Mouse (Mus musculus) telencephalon, adult 2 months (tissue): Measurements from ENCODE around the gene Tuba8.

Source experiments
- DNase-seq: peaks from one replicate; pipeline ENCODE4 v3.0.0-alpha.2; 2011; ENCODE audit warnings: low read depth, low spot score

Tuba8 gene

DNA sequence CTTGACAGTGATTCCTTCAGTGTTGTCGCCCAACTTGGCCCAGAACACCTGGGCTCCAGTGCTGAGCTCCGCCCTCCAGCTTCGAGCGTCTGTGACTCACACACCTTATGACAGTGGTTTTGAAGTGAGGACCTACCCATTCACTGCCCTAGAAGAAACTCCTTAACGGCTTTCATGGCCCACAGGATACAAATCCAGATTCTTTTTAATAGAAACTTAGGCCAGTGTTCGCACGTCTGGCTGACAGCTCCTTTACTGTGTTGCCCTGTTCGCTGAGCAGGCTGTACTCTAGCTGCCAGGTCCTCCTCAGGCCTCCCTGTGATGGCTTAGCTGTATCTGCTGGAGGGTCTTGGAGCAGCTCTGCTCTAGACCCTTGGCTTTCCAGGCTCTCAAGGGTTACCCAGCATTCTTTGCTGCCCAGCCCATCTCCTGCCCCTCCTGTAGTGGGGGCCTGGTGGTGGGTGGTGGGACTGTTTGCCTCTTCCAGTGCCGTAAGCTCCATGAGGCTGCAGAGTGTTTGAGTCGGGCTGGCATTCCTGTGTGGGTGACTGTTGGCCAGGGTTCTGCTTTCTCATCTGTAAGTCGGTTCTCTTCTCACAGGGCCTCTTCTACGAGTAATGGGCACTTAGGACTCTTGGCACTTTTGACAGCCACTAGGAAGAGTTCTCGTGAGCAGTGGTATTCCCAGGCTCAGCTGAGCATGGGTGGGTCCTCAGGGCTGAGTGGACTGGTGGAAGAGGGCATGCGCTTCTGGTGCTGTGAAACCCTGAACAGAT is 15.4 kb upstream of the Tuba8 start:
- no peak for DNase-seq

DNA sequence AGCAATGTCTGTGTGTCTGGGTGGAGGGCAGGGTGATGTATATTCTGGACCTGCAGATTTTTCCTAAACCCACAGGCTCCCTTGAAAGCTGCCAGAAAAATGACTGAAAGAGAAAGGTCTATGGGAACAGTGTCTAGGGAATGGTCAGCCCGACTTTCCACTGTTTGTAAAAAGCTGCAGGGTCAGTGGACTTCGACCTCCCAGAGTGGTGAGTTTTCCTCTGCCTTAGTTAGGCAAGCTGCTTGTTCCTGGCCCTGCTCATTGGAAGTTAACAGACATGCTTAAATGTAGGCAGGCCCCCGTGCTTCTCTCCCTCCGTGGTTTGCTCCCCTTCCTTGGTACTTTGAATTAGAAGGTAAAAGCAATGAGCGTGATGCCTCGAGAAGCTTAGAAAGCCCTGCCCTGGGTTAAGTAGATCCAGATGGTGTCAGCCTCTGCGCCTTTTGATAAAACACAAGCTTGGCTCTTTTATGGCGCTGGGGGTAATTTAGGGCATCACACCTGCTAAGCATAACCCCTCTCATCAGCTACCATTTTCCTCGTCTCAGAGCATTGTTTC is 12.6 kb upstream of the Tuba8 start:
- DNase-seq, result no peak

DNA sequence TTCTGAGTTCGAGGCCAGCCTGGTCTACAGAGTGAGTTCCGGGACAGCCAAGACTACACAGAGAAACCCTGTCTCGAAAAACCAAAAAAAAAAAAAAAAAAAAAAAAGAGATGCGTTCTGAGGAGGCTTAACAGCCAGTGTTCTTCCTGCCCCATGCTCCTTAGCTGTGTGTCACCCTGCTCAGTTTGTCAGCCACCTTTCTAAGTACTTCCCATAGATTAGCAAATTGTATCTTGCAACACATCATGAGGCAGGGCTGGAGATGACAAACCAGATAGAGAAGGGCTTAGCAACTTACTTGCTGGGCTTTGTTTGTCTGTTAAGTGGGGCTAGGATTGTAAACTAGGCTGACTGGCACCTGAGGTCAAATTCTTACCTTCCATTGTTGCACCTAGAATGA is 10.0 kb upstream of the Tuba8 start:
- no peak for DNase-seq

DNA sequence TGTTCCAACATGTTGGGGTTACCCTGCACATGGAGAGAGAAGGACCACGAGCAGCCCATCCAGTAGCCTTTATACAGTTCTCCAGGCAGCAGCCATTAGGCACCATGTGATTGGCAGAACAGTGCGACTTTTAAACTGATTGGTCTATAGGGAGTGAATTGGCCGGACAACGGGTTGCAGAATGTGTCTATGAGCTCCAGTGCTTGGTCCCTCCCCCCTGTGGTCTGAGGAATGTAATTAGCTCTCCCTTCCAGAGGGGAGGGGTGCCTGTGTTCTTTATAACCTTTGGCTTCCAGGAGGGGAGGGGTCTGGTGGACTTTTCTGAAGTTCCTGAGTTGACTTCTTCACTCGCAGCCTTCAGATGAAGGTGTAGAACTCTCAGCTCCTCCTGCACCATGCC is 8.5 kb upstream of the Tuba8 start:
- DNase-seq, result no peak

DNA sequence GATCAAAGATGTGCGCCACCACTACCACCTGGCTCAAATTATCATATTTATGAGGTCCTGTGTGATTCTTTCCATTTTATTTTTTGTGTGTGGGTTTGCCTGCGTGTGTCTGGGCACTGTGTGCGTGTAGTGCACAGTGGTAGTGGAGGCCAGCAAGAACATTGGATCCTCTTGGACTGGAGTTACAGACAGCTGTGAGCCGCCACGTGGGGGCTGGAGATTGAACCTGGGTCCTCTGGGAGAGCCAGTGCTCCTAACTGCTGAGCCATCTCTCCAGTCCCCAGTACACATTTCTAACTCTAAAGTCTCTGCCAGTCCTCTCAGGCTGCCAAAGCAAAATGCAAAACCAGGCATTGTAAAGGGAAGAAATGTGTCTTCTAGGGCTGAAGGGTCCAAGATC is 4.0 kb upstream of the Tuba8 start:
- DNase-seq, result no peak

DNA sequence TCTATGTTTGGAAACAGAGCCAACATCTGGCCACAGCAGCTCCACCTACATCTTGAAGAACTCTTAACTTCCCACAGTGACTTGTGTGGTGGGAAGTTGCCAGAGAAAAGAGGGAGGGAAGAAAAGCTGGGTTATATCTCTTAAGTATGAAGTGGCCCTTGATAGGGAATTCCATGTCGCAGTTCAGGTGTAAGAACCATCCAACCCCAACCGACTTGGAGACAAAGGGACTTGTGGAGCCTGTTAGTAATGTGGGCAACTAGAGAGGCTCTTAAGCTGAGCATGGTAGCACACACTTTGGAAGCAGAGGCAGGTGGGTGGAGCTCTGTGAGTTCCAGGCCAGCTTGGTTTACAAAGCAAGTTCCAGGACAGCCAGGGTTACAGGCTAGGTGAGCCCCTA is 912 bp upstream of the Tuba8 start:
- DNase-seq, result no peak

DNA sequence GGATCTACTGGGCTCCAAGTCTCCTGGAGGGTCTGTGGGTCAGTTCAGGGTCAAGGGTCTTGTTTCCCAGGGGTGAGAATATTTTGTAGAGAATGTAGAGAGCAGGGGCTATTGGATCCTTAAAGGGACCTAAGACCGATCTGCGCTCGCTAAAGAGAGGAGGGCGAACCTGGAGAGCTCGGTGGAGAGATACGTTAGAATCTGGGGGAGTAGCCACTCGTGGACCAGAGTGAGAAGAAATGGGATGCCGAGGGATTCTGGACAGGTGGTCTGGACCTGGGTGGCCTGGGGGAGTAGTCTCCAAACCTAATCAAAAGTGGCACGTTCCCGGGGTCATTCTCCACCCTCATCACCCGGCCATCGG is 412 bp downstream of the Tuba8 start:
- no peak for DNase-seq

DNA sequence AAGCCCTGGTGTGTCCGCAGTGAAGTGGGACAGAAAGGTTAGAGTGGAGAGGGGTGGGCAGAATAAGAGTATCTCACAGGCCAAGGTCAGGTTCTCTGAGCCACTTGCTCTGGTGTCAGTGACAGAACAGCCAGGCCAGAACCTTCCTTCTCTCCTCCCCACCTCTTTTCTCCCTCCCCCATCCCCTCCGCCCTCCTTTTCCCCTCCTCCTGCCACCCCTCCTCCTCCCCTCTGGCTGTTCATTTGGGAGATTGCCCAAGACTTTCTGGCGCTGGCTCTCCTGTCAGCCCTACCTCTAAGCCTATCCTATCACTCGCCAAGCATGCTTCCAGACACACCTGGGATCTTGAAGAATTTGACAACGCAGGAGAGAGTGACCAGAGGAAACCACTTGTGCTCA is 1.2 kb downstream of the Tuba8 start:
- DNase-seq, result no peak

DNA sequence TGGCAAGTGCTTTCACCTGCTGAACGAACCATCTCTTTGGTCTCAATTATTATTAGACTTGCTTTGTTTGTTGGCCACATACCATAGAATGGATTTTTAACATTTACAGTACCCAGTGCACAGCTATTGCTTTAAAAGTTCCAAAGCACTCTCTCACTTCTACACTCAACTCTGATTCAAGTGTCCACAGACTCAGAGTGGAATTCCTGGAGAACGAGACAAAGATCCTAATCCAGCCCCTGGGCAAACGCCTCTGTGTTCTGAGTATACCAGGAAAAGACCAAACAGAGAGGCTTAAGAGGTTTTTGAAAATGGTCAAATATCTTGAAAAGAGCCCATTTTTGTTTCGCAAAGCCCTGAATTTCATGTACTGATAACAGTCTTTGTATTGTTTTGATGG is 2.5 kb downstream of the Tuba8 start:
- no peak for DNase-seq

DNA sequence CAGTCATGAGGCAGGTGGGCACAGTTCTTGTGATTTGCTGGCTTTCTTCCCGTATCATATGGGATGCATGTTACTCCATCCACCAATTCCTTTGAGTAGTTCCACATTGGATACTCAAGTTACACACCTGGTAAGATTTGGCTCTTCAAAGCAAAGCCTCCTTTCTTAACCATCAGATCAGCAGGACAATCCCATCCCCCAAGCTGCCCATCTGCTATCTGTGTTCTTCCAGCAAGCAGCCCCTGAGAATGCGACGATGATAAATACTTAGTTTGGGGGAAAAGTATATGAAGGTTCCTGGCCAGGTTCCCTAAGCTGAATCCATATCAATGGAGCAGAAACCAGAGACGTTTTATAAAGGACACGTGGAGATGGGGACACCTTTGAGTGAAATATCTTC is 3.7 kb downstream of the Tuba8 start:
- no peak for DNase-seq

DNA sequence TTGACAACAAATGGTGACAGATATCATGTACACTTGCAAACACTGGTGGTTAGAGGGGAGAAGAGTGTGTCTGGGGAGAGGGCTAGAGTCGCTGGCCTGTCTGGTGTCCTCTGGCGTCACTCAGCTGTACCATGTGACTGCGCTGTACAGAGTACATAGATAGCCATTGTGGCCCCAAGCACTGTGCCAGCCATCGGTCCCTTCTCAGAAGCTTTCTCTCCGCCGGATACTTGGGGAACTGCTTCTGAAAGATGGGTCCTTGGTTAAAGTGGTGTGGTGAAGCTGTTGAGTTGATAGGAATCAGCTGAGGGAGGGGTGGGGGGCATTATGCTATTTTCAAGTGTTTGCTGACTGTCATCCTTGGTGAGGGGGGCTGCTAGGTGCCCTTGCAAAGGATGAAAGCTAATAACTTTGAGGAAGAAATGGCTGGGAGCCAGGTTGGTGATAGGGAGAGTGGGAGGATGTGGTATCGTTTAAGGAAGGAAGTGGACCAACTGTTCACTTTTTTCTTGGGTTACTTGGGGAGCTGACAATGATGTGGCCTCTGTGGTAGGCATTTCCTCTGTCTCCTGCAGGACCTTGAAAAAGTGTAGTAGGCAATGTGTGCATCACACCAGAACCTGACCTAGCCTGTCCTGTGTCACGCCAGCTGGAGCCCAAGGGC is 4.3 kb downstream of the Tuba8 start:
- no peak for DNase-seq

DNA sequence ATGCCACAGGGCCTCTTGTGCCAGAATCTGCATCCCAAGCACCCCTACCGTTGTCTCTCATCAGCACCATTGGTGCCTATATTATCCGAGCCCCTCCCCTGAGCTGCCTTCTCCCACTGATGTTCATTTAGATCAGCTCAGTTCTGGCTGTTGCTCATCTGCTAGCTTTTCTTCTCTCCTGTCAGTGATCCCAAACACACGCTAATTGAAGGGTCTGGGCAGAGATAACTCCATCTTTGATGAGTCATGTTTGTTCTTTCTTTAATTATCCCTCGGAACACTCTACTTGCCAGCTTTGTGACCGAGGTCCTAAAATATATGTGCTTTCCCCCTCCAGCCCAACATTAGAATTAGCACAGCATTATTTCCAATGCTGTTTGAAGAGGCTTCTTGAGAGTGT is 4.8 kb downstream of the Tuba8 start:
- DNase-seq, result no peak

DNA sequence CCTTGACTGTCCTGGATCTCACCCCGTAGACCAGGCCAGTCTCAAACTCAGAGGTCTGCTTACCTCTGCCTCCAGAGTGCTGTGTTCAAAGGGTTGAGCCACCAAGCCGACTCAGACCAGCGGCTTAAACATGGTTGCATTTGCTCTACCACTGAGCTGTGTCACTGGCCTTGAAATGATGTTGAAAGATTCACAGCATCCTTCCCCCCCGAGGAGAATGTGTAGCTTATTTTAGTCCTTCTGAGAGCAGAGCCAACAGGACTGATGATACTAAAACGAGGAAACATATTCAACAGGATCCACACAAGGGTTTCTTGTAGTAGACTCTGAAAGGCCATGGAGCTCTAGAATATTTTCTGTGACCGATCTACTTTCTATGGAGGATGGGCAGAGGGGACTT is 5.4 kb downstream of the Tuba8 start:
- no peak for DNase-seq

DNA sequence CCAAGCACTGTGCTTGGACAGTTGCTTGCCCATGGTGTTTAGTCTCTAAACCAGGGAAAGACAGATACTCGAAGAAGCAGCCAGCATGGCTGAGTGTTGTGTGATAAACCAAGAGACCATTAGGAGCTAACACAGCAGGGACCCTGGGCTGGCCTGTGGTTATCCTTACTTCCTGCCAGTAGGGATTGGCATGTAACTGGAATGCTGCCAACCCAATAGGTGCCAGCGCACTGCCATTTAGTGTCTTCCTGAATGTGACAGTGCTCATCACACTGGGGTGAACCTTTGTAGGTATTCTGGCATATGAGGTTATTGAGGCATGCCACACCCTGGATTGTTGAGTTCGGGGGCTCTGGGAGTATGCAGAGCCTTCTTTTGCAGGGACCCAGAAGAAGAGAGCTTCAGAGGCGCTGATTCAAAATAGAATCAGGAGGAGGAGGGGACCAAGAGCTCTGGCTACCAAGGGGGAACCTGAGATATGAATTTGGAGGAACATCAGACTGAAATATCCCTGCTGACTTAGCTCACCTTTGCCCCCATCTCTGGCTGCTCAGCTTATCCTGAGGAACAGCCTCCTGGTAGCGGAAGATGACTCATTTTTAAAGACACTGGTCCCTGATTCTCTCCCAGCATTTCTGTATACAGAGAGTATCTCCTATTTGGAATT is 6.2 kb downstream of the Tuba8 start:
- no peak for DNase-seq

DNA sequence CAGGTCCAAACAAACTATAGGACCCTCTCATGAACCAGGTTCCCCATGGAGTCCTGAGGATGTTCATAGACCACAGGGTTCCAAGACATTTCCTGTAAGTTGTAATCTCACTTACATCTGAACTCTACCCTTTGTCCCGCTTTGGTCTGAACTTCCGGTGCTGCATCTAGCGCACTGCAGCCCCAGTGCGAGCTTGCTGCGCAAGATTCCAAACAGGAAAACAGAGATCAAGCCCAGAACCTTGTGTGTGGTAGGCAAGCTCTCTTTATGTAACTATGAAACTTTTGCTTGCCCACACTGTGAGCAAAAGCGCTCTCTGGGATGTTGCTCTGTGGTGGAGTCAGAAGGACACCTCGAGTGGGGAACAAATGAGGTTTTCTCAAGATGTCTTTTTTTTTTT is 7.5 kb downstream of the Tuba8 start:
- DNase-seq, result no peak

DNA sequence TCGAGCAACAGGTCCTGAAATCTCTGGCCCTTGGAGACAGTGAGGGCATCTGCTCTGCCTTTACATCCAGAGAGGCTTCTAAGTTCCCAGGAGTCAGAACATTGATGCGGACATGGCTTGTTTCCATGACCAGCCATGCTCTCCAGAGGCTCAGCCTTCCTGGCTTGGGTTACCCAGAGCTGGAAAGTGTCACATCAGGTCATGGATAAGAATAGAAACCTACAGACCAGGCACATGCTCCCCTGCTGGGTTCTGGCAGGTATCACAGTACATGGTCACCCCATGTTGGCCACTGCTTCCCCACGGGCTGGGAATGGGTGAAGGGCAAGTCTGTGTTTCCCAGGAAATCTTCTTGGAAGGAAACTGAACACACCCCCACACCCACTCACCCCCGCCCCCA is 8.9 kb downstream of the Tuba8 start:
- DNase-seq, result no peak

DNA sequence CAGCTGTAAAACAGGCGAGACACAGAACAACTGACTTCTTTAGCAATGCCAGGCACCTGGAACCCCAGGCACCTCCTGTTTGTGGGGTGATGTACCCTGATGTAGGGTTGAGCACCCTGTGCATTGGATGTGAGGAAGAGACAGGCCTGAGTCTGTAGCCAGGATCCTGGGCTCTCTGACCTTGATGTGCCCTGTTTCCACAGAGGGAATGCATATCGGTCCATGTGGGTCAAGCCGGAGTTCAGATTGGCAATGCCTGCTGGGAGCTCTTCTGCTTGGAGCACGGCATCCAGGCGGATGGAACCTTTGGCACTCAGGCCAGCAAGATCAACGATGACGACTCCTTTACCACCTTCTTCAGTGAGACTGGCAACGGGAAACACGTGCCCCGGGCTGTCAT is 9.7 kb downstream of the Tuba8 start:
- DNase-seq, result no peak

DNA sequence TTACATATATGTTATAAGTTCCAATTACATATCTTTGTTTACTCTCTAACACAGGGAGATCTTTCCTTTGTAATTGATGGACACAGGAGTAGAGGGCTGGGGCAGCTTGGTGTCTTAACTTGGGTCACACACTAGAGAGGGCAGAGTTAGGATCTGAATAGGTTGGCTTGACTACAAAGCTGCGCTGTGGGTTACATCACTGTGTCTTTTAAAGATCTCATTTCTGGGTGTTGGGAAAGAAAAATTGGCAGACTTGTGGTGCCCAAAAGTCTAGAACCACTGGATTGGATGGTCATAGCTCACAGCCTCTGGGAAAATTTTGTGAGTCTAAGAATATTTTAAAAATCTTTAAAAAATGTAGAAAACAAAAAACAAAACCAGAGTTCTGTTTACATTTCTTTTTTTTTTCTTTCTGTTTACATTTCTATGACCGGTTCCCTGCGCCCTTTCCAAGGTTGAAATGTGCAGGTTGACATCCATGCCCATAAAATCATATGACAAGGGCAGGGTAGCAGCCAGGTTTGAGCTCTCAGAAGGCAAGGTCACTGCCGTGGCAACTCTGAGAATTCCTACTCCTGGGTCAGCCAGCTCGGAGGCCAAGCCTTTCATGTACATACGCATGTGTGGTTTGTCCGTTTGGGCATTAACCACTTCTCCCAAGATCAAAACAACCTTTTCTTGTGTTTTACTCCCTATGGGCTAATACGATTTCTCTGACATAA is 11.5 kb downstream of the Tuba8 start:
- DNase-seq, result no peak

DNA sequence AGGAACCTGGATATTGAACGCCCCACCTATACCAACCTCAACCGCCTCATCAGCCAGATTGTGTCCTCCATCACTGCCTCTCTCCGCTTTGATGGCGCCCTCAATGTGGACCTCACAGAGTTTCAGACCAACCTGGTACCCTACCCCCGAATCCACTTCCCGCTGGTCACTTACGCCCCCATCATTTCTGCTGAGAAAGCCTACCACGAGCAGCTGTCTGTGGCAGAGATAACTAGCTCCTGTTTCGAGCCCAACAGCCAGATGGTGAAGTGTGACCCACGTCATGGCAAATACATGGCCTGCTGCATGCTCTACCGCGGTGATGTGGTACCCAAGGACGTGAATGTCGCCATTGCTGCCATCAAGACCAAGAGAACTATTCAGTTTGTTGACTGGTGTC is 12.5 kb downstream of the Tuba8 start:
- no peak for DNase-seq

DNA sequence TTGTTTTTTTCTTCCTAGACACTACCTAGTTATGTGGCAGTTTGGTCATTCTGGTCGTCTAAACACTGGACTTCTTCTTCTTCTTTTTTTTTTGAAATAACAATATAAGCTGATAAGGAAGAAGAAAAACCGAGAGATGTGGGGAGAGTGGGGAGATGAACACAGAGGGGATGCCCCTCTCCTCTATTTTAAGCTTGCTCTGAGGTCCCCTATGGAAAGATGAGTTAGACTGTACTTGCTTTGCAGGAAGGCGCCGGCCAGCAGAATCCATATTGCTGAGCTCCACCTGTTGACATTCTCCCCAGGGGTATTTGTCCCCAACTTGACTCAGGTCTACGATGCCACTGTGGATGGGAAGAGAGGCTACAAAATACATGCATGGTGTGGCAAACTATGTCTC is 13.6 kb downstream of the Tuba8 start:
- no peak for DNase-seq

DNA sequence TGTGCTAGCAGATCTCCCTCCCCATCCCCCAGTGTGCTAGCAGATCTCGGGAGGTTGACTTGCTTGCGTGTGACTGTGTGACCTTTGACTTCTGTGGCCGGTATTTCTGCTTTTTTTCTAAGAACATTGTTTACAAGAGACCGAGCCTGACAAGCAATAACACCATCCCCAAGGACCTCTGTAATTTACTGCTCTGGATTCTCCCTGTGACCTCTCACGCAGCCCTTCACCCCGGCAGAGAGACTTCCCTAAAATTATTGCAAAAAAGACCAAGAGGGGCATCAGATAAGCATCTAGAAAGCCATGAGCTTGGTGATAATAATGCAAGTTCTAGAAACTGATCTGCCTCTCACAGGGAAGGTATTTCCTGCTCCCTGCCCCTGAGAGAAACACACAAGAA is 14.5 kb downstream of the Tuba8 start:
- DNase-seq, result no peak

DNA sequence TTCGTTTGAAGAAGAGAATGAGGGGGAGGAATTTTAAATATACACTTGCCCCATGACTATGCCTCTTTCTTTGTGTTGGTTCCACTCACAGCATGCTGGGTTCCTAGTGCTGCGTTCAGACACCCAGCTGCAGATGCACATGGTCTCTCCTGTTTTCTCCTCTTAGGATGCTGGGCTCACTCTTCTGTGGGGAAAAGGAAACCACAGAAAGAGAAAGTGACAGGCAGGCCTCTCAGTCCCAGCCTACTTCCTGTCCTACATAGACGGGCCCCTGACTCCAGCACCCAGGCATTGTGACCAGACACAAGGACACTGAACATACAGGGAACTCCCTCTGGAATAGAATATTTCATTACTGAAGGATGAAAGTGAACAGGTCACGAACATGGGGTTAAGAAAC is 15.5 kb downstream of the Tuba8 start:
- DNase-seq, result no peak
